ENCODE assay signal across 10 mouse cellular contexts in the genomic region with DNA sequence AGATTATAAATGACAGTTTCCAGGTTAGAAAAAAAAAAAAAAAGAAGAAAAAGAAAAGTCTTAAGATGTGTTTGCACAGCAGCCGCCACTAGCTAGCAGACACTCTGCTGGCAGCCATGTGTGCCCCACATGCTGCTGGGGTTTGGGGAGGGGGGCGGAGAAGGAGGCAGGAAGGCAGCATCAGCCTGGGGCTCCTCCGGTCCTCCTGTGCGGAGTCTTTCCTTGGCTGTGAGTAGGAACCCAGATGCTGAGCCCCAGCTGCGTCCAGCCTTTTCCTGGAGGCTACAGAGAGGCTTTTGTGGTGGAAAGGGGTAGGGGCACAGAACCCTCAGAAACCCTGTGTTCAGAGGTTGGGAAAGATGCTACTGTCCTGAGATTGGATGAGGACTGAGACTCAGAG.
DNase-seq lines count a peak whose midpoint lies in the region; ATAC-seq lines count a peak whose summit lies in the region.
"Had no signal": no experiment of that assay in that cellular context is flagged by ENCODE, and none has a peak within 500 bp of the region (broad histone marks: within the 10 kb centered on the region; RNA-seq: fewer than 3 reads in every experiment).

No protein-coding gene starts in this region.

- H3K4me2 ChIP-seq in limb, embryonic 15.5 days: no peak overlapping the region
- H3K4me2 ChIP-seq in neural tube, embryonic 15.5 days: no peak overlapping the region
- H3K4me2 ChIP-seq: heart, embryonic 15.5 days had no signal

- H3K27me3 ChIP-seq in limb, embryonic 15.5 days: no peaks in the 10 kb centered on the region
- H3K27me3 ChIP-seq in neural tube, embryonic 15.5 days (replicated peaks): no peaks in the 10 kb centered on the region
- H3K27me3 ChIP-seq: heart, embryonic 15.5 days had no signal

- H3K9ac ChIP-seq in limb, embryonic 15.5 days: no peak overlapping the region
- no peak overlapping the region for H3K9ac ChIP-seq in neural tube, embryonic 15.5 days (replicated peaks)
- H3K9ac ChIP-seq: heart, embryonic 15.5 days had no signal

- no peaks in the 10 kb centered on the region for H3K9me3 ChIP-seq in limb, embryonic 15.5 days
- H3K9me3 ChIP-seq in neural tube, embryonic 15.5 days (replicated peaks): no peaks in the 10 kb centered on the region
- H3K9me3 ChIP-seq: heart, embryonic 15.5 days had no signal

- H3K36me3 ChIP-seq in limb, embryonic 15.5 days: no peaks in the 10 kb centered on the region
- no peaks in the 10 kb centered on the region for H3K36me3 ChIP-seq in neural tube, embryonic 15.5 days
- H3K36me3 ChIP-seq: heart, embryonic 15.5 days had no signal

- H3K4me1 ChIP-seq in limb, embryonic 15.5 days: peaks cover 22% of the 10 kb centered on the region
- H3K4me1 ChIP-seq in neural tube, embryonic 15.5 days: peaks cover 25% of the 10 kb centered on the region

- 17% methylated on average over 5 of the region's 5 CpGs for WGBS in limb, embryonic 15.5 days
- WGBS in neural tube, embryonic 15.5 days: 12% methylated on average over 5 of the region's 5 CpGs

- H3K27ac ChIP-seq in limb, embryonic 15.5 days: peak overlapping the region; percentile 1
- peak overlapping the region; percentile 61 for H3K27ac ChIP-seq in neural tube, embryonic 15.5 days (replicated peaks)
- H3K27ac ChIP-seq: heart, embryonic 15.5 days had no signal

- peak; percentile 64 for DNase-seq in retina, postnatal 1 day
- DNase-seq in retina, embryonic 14.5 days (ENCODE audit: low spot score): no peak
- DNase-seq in forelimb bud, embryonic 11.5 days (ENCODE audit: low read depth, low spot score): peak; percentile 83
- DNase-seq in B cell, adult 2 months: no peak
- DNase-seq in right cerebral cortex, postnatal 25 days: no peak
- no peak for DNase-seq in layer of hippocampus, adult 18-20 months (ENCODE audit: low spot score in 2 of 2)
- DNase-seq: lung, postnatal 10 days had no signal

- no peak overlapping the region for H3K4me3 ChIP-seq in limb, embryonic 15.5 days
- no peak overlapping the region for H3K4me3 ChIP-seq in neural tube, embryonic 15.5 days (replicated peaks)
- H3K4me3 ChIP-seq: heart, embryonic 15.5 days had no signal

- no peak for ATAC-seq in limb, embryonic 15.5 days (ENCODE audit: insufficient number of reproducible peaks, low FRiP score, low TSS enrichment, low read depth)
- ATAC-seq in neural tube, embryonic 15.5 days (ENCODE audit: low FRiP score): no peak

Comparison
In these comparisons a context has a peak if more than half of its experiments do, and no peak if none do; other contexts are left out.
1. DNase-seq: peak in retina, postnatal 1 day (single experiment) and forelimb bud, embryonic 11.5 days (single experiment); none in retina, embryonic 14.5 days (single experiment), B cell, adult 2 months (0 of 2), right cerebral cortex, postnatal 25 days (single experiment) and layer of hippocampus, adult 18-20 months (0 of 2).